Mouse (Mus musculus) embryo, embryonic 11 days (tissue): ENCODE measurements around the gene Zswim5.

Experiments used
- DNase-seq: peaks from one replicate; pipeline ENCODE4 v3.0.0-alpha.2; 2015

Zswim5 gene

DNA sequence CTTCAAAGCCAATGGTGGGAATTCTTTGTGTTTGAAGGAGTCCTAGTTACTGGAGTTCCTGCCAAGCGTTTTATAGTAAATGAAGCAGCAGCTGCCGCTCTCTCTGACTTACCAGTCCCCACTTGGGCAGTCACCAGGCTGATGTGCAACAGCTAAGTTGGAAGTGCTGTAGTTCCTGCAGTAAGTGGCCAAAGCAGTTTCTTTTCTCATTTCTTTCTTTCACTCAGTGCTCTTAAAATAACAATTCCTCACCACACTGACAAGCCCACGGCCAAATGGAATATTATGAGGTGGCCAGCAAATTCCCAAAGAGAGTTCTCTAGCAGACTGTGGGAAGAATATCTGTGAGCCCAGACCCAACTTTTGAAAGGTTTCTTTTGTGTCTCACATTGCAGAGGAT, 129.9 kb downstream of the Zswim5 start:
- no peak for DNase-seq

DNA sequence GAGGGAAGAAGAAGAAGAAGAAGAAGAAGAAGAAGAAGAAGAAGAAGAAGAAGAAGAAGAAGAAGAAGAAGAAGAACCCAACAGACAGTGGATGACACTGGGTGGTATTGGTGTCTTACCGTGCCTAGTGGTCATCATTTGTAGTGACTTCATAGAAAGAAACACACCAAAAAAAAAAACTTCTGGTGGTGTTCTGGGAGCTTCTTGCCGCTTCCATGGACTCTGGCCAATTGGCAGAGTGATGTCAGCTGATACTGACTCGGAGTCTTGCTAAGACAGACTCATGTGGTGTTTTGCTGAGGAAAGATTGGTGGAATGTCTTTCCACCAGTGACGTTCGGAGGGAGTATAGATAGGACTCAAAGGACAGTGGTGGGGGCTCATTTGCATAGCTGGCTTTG, 133.1 kb downstream of the Zswim5 start:
- DNase-seq, result no peak

- no peak for DNase-seq
Observed at GRCm38 (mm10) chr4:117013596-117013995, 136.4 kb downstream of the Zswim5 start.

GRCm38 (mm10) chr4:117014901-117015415, 137.8 kb downstream of the Zswim5 start:
- no peak for DNase-seq

- DNase-seq, result no peak
Observed at GRCm38 (mm10) chr4:117017738-117018137, 140.6 kb downstream of the Zswim5 start.

DNA sequence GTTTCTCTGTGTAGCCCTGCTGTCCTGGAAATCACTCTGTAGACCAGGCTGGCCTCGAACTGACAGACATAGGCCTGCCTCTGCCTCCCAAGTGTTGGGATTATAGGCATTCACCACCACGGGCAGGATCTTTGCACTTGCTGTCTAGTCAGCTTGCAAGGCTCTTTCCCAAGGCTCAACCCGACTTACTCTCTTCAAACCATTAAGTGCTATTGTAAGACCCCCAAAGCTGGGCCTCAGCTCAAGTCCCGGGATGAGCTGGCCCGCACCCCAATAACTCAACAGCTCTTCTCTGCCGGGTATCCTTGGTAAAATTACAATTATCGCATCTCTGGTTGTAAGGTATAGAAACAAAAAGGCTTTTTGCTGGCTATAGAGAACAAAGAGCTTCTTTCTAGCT, 141.2 kb downstream of the Zswim5 start:
- no peak for DNase-seq

DNA sequence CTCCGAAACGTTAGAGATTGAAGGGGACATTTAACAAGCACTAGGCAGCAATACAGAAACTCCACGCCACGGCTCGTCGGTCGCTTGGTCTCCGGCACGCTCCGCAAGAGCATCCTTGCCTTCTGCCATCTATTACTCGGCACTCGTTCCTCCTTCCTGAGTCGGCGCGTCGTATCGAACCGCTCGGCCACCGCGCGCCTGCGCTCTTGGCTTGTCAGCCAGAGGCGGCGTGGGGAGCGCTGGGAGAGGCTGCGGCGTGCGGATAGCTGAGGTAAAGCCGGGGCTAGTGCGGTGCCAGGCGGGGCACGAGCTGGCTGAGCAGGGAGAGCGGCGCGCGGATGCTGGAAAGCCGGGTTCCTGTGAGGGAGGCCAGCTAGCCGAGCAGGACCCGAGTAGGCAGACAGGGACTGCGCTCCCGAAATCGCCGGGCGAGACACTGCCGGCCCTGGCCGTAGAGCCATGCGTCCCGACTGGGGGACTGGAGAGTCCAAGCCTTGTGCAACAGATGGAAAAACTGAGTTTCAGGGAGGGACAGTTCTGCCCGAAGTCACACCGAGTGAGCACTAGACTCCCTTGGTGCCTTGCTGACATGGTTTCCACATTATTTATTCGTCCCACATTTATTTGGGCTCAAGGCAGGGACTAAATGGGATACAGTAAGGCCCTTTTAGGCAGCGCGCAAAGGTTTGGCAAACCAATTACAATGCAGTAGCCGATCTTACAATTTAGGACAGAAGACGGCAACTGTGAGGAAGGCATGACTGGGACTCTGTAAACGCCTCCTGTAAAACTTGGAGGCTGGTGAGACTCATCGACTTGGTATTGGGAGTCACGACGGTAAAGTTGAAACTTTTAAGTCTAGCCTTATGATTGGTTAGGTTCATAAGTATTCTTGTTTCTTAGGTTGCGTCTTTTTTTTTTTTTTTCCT, 142.3 kb downstream of the Zswim5 start, which contains the start of gene Eif2b3:
Eif2b3 (plus strand) TSS at position 197 of the 929 bp plus-strand sequence.
- DNase-seq, result peak; percentile 98

DNA sequence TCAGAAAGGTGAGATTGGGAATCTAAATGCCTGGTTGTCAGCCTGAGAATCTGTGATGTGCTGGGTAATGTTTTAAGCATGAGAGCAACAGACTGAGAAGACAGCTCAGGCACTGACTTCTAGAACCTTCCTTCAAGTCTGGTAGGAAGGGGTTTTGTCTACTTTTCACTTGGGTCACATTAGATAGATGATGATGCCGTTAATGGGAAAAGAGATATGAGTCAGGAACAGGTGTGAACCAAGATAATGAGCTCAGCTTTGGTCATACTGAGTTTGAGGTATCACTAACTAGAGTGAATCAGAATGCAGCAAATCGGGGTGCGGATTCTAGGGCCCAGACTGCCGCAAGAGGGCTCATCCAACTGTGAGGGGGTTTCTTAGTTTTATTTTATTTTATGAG, 146.3 kb downstream of the Zswim5 start:
- no peak for DNase-seq

DNA sequence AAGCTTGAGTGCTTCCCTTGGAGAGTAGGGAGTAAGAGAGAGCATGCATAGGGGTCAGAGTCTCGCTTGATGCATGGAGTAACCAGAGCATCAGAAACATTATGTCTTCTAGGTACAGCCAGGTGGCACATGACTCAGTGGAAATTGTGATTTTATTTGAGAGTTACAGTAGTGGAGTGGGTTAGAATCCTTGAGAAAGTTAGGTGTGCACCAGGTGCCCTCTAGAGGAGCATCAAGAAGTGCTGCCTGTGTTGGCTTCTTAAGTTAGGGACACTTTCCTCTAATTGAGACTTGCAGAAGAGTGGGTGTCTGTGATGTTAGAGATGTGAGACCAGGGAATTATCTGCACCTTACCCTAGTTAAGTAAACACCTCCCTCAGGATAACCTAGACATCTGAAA, 153.9 kb downstream of the Zswim5 start:
- DNase-seq, result no peak
